Mouse (Mus musculus) kidney, adult 2 months (tissue): ENCODE data around the gene Ccdc24.

ENCODE experiments used
- CTCF ChIP-seq: fragments of 200-500 bp; conservative IDR thresholded peaks from 2 replicates; pipeline ENCODE4 v1.5.1; 2011; ENCODE audit warnings: low read depth, mild to moderate bottlenecking, control low read depth, low read length, moderate library complexity, mixed read lengths; ENCODE audit not compliant: insufficient read depth, insufficient read length
- POLR2A ChIP-seq: fragments of 200-500 bp; IDR thresholded peaks from one replicate; pipeline ENCODE4 v1.6.1; 2011; ENCODE audit warnings: low read depth, low read length, control low read depth

GRCm38 (mm10) chr4:117895339-117895738 lies 23.0 kb upstream of the Ccdc24 start:
- no peak for TF ChIP-seq CTCF
- no peak for TF ChIP-seq POLR2A
